Mouse (Mus musculus) hindbrain, embryonic 16.5 days (tissue): ENCODE results near the gene Gm13102. TPM values are rescaled to one million over a fixed set of nuclear protein-coding genes. Genes with fewer than 3 reads are reported as not detected.
"Not testable (repeated sequence)": the region's sequence is repeated elsewhere in the genome, so short reads cannot be mapped to it uniquely, and the experiment has no call there.

Experiments
- ATAC-seq: fragments of 200-750 bp; cut with Nextera tagmentation; 2 replicates; pipeline ENCODE4 v1.8.0; 2017; ENCODE audit warnings: moderate TSS enrichment, moderate library complexity
- H3K27ac ChIP-seq: fragments of 300-500 bp; sonication (generic); 2 replicates; pipeline ENCODE4 v1.5.1; 2014; ENCODE audit warnings: low read depth, mild to moderate bottlenecking, control low read depth, low read length, moderate library complexity
- H3K27me3 ChIP-seq: fragments of 300-500 bp; sonication (generic); replicated peaks from 2 replicates; pipeline ENCODE4 v1.6.1; 2014; ENCODE audit warnings: low read length; ENCODE audit not compliant: control insufficient read depth, insufficient read depth
- H3K36me3 ChIP-seq: fragments of 300-500 bp; sonication (generic); 2 replicates; pipeline ENCODE4 v1.6.1; 2014; ENCODE audit warnings: mild to moderate bottlenecking, low read length, moderate library complexity, mixed read lengths; ENCODE audit not compliant: control insufficient read depth, insufficient read depth
- H3K4me1 ChIP-seq: fragments of 300-500 bp; sonication (generic); 2 replicates; pipeline ENCODE4 v1.6.1; 2014; ENCODE audit warnings: low read depth, low read length; ENCODE audit not compliant: control insufficient read depth, insufficient read depth
- H3K4me2 ChIP-seq: fragments of 300-500 bp; sonication (generic); 2 replicates; pipeline ENCODE4 v1.6.1; 2014; ENCODE audit warnings: mild to moderate bottlenecking, low read length, control low read depth, moderate library complexity
- H3K4me3 ChIP-seq: fragments of 300-500 bp; sonication (generic); 2 replicates; pipeline ENCODE4 v1.5.1; 2014; ENCODE audit warnings: mild to moderate bottlenecking, low read length, control low read depth, moderate library complexity
- H3K9ac ChIP-seq: fragments of 300-500 bp; sonication (generic); 2 replicates; pipeline ENCODE4 v1.6.1; 2014; ENCODE audit warnings: low read depth, mild to moderate bottlenecking, control low read depth, low read length, moderate library complexity
- H3K9me3 ChIP-seq: fragments of 300-500 bp; sonication (generic); 2 replicates; pipeline ENCODE4 v1.6.1; 2014; ENCODE audit warnings: mild to moderate bottlenecking, low read length, moderate library complexity; ENCODE audit not compliant: control insufficient read depth
- whole genome bisulfite sequencing: fragments of 180-500 bp; shearing (Covaris S2); extraction: QIAGEN DNeasy Blood & Tissue Kit; methylation state at CpG from one replicate; pipeline ENCODE4 v1.1.7; 2014; 5-methylcytosine and 5-hydroxymethylcytosine counted together
- polyA plus RNA-seq: library from polyadenylated mRNA; unstranded; fragments of >200 nt; fragmentation: Nextera tagmentation; extraction: Ambion mirVana; gene quantifications from 2 replicates; pipeline ENCODE4 v1.2.1, GENCODE M21; 2015

The Gm13102 gene
- polyA plus RNA-seq, result not detected in 2 replicates

DNA sequence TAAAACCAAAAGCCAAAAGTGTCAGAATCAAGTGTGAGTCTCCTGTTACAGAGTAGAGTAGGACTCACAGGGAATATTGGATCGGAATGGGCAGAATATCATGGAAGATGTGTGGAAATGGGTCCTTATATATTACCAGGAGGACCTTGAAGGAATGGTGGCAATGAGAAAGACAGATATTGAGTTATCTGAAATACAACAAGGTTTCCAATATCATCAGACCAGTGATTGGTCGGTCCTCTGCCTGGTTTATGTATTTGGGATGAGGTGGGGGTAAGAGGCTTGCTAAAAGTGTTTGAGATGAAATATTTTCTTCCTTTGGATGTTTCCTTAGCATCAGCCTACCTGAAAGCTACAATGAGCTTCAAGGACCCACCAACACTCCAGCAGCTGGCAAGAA lies at the start of gene Gm13102:
Gm13102 (plus strand) TSS at position 301 of the 400 bp plus-strand sequence.
- not testable (repeated sequence) for H3K36me3 ChIP-seq, H3K4me1 ChIP-seq, H3K4me2 ChIP-seq, ATAC-seq, H3K27me3 ChIP-seq, H3K9ac ChIP-seq, H3K27ac ChIP-seq, H3K9me3 ChIP-seq, H3K4me3 ChIP-seq
- no CpG with 5 or more reads among the region's 2 CpGs for WGBS

DNA sequence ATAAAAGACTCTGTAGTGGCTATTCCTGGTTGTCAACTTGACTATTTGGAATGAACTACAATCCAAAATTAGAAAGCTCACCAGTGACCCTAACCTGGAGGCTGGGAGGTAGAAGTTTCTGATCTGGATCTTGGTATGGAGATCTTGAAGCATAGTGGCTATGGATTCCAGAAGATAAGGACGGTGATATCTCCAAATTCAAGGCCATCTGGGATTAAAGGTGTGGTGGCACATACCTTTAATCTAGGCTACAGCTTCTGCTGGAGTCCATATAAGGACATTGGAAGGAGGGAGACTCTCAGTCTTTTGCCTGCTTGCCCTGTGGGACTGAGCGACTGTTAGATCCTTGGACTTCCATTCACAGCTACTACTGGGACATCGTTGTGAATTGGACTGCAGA lies 47.4 kb upstream of the Gm13102 start, which contains the start of gene Pramel4:
Pramel4 (plus strand) TSS at position 301 of the 400 bp plus-strand sequence.
- WGBS, result 89% methylated on average over 3 of the region's 3 CpGs
- not testable (repeated sequence) for H3K9me3 ChIP-seq, H3K27me3 ChIP-seq, H3K36me3 ChIP-seq, H3K4me2 ChIP-seq, H3K4me1 ChIP-seq, H3K4me3 ChIP-seq, ATAC-seq, H3K9ac ChIP-seq, H3K27ac ChIP-seq

Other genes starting within 250 kb of the Gm13102 start
- not detected in 2 replicates for gene Pramef6, start 206.1 kb upstream of the Gm13102 start, polyA plus RNA-seq
- gene Pramef25, start 155.5 kb upstream of the Gm13102 start, polyA plus RNA-seq, result not detected in 2 replicates
- not detected in 2 replicates for gene Gm13101, start 139.5 kb upstream of the Gm13102 start, polyA plus RNA-seq
- gene Pramef17, start 112.1 kb upstream of the Gm13102 start, polyA plus RNA-seq, result not detected in 2 replicates
- gene Pramel4, start 47.3 kb upstream of the Gm13102 start, polyA plus RNA-seq, result not detected in 2 replicates
- not detected in 2 replicates for gene Oog3, start 56.2 kb downstream of the Gm13102 start, polyA plus RNA-seq
- gene Oog2, start 84.2 kb downstream of the Gm13102 start, polyA plus RNA-seq, result not detected in 2 replicates
- gene C87977, start 106.8 kb downstream of the Gm13102 start, polyA plus RNA-seq, result not detected in 2 replicates
- not detected in 2 replicates for gene Pramel5, start 174.0 kb downstream of the Gm13102 start, polyA plus RNA-seq
- not detected in 2 replicates for gene Gm13128, start 223.8 kb downstream of the Gm13102 start, polyA plus RNA-seq